Mouse (Mus musculus): Measurements from ENCODE around the gene Osbp2. TPM values are rescaled to one million over a fixed set of nuclear protein-coding genes. Genes with fewer than 3 reads are reported as not detected.

Osbp2 gene
- under 1 TPM; 0.09 to 0.41 TPM for polyA plus RNA-seq (2012; fragmentation: generic; extraction: Trizol)

GRCm38 (mm10) chr11:3863454-3864112 lies at the start of gene Osbp2:
Gene Osbp2, minus strand, starts transcription at chr11:3863903.

GRCm38 (mm10) chr11:3894406-3895281 lies 30.9 kb upstream of the Osbp2 start, which contains the start of the genes 4921536K21Rik and Dusp18:
Gene 4921536K21Rik, minus strand, starts transcription at chr11:3895098.
Gene Dusp18, plus strand, starts transcription at chr11:3895240.

Other genes with a start within 250 kb of the Osbp2 start
- gene Morc2a, start 214.7 kb downstream of the Osbp2 start, polyA plus RNA-seq (2012; fragmentation: generic; extraction: Trizol) = 10 to 100 TPM in 1 of 2 experiments, 1 to 10 TPM in 1; 5.8 to 30.5 TPM
- under 1 TPM; 0.04 to 0.05 TPM for gene 4921536K21Rik, start 31.2 kb upstream of the Osbp2 start, polyA plus RNA-seq (2012; fragmentation: generic; extraction: Trizol)
- gene Dusp18, start 31.3 kb upstream of the Osbp2 start, polyA plus RNA-seq (2012; fragmentation: generic; extraction: Trizol) = 1 to 10 TPM in 1 of 2 experiments, under 1 TPM in 1; 0.91 to 3.1 TPM
- 10 to 100 TPM; 28.4 to 53.4 TPM for gene Slc35e4, start 50.8 kb upstream of the Osbp2 start, polyA plus RNA-seq (2012; fragmentation: generic; extraction: Trizol)
- 1 to 10 TPM in 1 of 2 experiments, under 1 TPM in 1; 0.98 to 9.1 TPM for gene Tcn2, start 68.3 kb upstream of the Osbp2 start, polyA plus RNA-seq (2012; fragmentation: generic; extraction: Trizol)
- 10 to 100 TPM; 53.4 to 95.8 TPM for gene Pes1, start 100.1 kb upstream of the Osbp2 start, polyA plus RNA-seq (2012; fragmentation: generic; extraction: Trizol)
- gene 4930556J24Rik, start 112.9 kb upstream of the Osbp2 start, polyA plus RNA-seq (2012; fragmentation: generic; extraction: Trizol) = under 1 TPM; 0.02 to 0.05 TPM
- gene Gal3st1, start 119.7 kb upstream of the Osbp2 start, polyA plus RNA-seq (2012; fragmentation: generic; extraction: Trizol) = under 1 TPM; 0.02 to 0.17 TPM
- not detected for gene Sec14l4, start 167.6 kb upstream of the Osbp2 start, polyA plus RNA-seq (2012; fragmentation: generic; extraction: Trizol)
- gene Sec14l3, start 200.9 kb upstream of the Osbp2 start, polyA plus RNA-seq (2012; fragmentation: generic; extraction: Trizol) = not detected
- gene Mtfp1, start 231.5 kb upstream of the Osbp2 start, polyA plus RNA-seq (2012; fragmentation: generic; extraction: Trizol) = 1 to 10 TPM in 1 of 2 experiments, under 1 TPM in 1; 0.39 to 1.1 TPM